Mouse (Mus musculus) neural tube, embryonic 13.5 days (tissue): ENCODE results near the gene 4930474N05Rik. TPM values are rescaled to one million over a fixed set of nuclear protein-coding genes. Genes with fewer than 3 reads are reported as not detected.

ENCODE experiments used
- ATAC-seq: fragments of 200-750 bp; cut with Nextera tagmentation; 2 replicates; pipeline ENCODE4 v1.8.0; 2017; ENCODE audit warnings: low read depth, mild to moderate bottlenecking, moderate TSS enrichment, moderate library complexity
- H3K27ac ChIP-seq: fragments of 300-500 bp; sonication (generic); replicated peaks from 2 replicates; pipeline ENCODE4 v1.5.1; 2015; ENCODE audit warnings: moderate library complexity, mild to moderate bottlenecking, inconsistent platforms
- H3K27me3 ChIP-seq: fragments of 300-500 bp; sonication (generic); 2 replicates; pipeline ENCODE4 v1.6.1; 2015; ENCODE audit warnings: mild to moderate bottlenecking, inconsistent platforms
- H3K36me3 ChIP-seq: fragments of 300-500 bp; sonication (generic); 2 replicates; pipeline ENCODE4 v1.6.1; 2015; ENCODE audit warnings: mild to moderate bottlenecking, inconsistent platforms
- H3K4me1 ChIP-seq: fragments of 300-500 bp; sonication (generic); replicated peaks from 2 replicates; pipeline ENCODE4 v1.6.1; 2015; ENCODE audit warnings: inconsistent platforms
- H3K4me2 ChIP-seq: fragments of 300-500 bp; sonication (generic); 2 replicates; pipeline ENCODE4 v1.6.1; 2015; ENCODE audit warnings: inconsistent platforms, mild to moderate bottlenecking, moderate library complexity
- H3K4me3 ChIP-seq: fragments of 300-500 bp; sonication (generic); 2 replicates; pipeline ENCODE4 v1.5.1; 2015; ENCODE audit warnings: mild to moderate bottlenecking, inconsistent platforms
- H3K9ac ChIP-seq: fragments of 300-500 bp; sonication (generic); 2 replicates; pipeline ENCODE4 v1.6.1; 2015; ENCODE audit warnings: moderate library complexity, mild to moderate bottlenecking, inconsistent platforms
- H3K9me3 ChIP-seq: fragments of 300-500 bp; sonication (generic); 2 replicates; pipeline ENCODE4 v1.6.1; 2016; ENCODE audit warnings: inconsistent platforms
- WGBS: fragments of 180-500 bp; shearing (Covaris S2); methylation state at CpG from one replicate; pipeline ENCODE4 v1.1.7; 2015; 5-methylcytosine and 5-hydroxymethylcytosine counted together
- polyA plus RNA-seq: library from polyadenylated mRNA; unstranded; fragments of >200 nt; fragmentation: Nextera tagmentation; extraction: Ambion mirVana; gene quantifications from 2 replicates; pipeline ENCODE4 v1.2.1, GENCODE M21; 2015

Gene 4930474N05Rik
- not detected in 2 replicates for polyA plus RNA-seq

- no peak within 1 kb of the TSS for H3K9ac ChIP-seq
- no peak within 1 kb of the TSS for H3K27ac ChIP-seq
- H3K4me3 ChIP-seq = no peak within 1 kb of the TSS
- no peaks in the 10 kb centered on the region for H3K9me3 ChIP-seq
- H3K36me3 ChIP-seq = no peaks in the 10 kb centered on the region
- H3K27me3 ChIP-seq = no peaks in the 10 kb centered on the region
- H3K4me2 ChIP-seq = no peak within 1 kb of the TSS
- H3K4me1 ChIP-seq = no peaks in the 10 kb centered on the region
- no peak for ATAC-seq
Measured at GRCm38 (mm10) chr14:36094617-36095016, at the start of gene 4930474N05Rik. 4930474N05Rik (plus strand) TSS chr14:36094917.

DNA sequence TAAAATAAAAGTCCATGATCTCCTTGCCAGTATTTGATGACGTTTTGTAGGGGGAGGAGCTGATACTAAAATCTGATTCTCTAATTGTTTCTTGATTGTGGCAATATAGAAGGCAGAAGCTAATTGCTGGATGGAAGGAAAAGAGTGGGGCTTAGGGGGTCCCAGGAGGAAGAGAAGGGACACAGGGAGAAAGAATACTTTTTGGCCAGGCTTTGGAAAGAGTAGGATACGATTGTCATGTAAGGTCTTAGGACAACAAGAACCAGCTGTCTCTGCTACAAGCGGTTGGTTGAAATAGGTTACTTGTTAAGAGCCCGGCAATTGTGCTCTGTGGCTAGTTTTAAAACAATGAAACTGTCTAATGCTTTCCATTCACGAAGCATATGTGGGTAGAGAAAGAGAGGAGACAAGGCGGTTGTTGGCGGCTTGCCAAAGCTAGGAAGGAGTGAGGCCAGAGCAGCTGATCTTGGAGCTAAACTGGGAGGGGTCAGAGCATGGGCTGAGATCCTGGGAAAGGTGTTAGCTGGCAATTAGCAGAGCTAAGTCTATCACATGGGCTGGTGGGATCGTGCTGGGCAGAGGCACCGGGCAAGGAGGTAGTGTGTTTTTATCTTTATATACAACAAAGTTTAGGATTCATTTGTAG, 45.8 kb upstream of the 4930474N05Rik start:
- Histone ChIP-seq H3K9me3 (no peaks in the 10 kb centered on the region), H3K4me1 (peaks cover 7% of the 10 kb centered on the region), H3K9ac (no peak overlapping the region), H3K4me2 (peak overlapping the region; percentile 7; the same call in 1 of the 2 replicates), H3K27ac (no peak overlapping the region), H3K4me3 (no peak overlapping the region), H3K27me3 (no peaks in the 10 kb centered on the region), H3K36me3 (no peaks in the 10 kb centered on the region)
- 42% methylated on average over 9 of the region's 9 CpGs for WGBS
- peak; percentile 83 for ATAC-seq

DNA sequence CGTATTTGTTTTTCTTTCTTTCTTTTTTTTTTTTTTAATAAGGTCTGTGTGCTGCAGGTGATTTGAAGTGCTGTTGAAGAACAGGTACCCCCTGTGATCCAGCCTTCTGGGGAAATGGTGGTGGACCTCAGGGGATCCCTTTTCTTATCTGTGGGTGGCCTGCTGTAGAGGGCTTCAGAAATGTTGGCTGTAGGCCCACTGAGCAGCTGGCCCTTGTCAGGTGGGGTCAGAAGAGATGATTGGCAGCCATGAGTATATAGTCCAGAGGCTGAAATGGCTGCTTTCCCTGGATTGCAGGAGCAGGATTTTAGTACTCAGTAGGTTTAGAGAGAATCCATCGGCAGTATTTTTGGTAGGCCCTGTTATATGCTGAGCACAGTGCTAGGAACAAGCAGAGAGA, 41.4 kb upstream of the 4930474N05Rik start:
- Histone ChIP-seq H3K4me1 (peaks cover 7% of the 10 kb centered on the region), H3K36me3 (no peaks in the 10 kb centered on the region), H3K4me3 (no peak overlapping the region), H3K9ac (no peak overlapping the region), H3K27me3 (no peaks in the 10 kb centered on the region), H3K9me3 (no peaks in the 10 kb centered on the region), H3K4me2 (no peak overlapping the region), H3K27ac (no peak overlapping the region)
- ATAC-seq = no peak
- 91% methylated on average over 2 of the region's 2 CpGs for WGBS

DNA sequence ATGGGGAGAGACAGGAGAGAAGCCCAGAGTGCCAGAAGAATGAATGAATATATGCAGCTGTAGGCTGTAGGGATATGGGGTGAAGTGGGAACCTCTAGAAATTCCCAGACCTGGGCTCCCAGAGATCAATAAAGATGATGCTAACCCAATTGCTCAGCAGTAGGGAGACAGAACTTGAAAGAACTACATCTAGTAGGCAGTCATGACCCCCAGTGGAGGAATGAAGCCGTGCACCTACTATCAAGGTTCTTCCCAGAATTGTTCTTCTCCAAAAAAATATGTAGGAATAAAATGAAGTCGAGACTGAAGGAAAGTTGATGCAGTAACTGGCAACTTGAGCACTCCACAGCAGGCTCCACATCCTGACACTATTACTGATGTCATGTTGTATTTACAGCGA, 3.8 kb downstream of the 4930474N05Rik start:
- Histone ChIP-seq H3K9me3 (no peaks in the 10 kb centered on the region), H3K27me3 (no peaks in the 10 kb centered on the region), H3K27ac (no peak overlapping the region), H3K4me3 (no peak overlapping the region), H3K4me1 (no peaks in the 10 kb centered on the region), H3K4me2 (no peak overlapping the region), H3K36me3 (no peaks in the 10 kb centered on the region), H3K9ac (no peak overlapping the region)
- WGBS = 85% methylated on average over 3 of the region's 3 CpGs
- ATAC-seq = no peak

GRCm38 (mm10) chr14:36099647-36100046, 4.9 kb downstream of the 4930474N05Rik start:
- Histone ChIP-seq H3K9me3 (no peaks in the 10 kb centered on the region), H3K27ac (no peak overlapping the region), H3K4me2 (no peak overlapping the region), H3K4me1 (no peaks in the 10 kb centered on the region), H3K36me3 (no peaks in the 10 kb centered on the region), H3K27me3 (no peaks in the 10 kb centered on the region), H3K9ac (no peak overlapping the region), H3K4me3 (no peak overlapping the region)
- 26% methylated on average over 1 of the region's 1 CpGs for WGBS
- ATAC-seq = no peak

DNA sequence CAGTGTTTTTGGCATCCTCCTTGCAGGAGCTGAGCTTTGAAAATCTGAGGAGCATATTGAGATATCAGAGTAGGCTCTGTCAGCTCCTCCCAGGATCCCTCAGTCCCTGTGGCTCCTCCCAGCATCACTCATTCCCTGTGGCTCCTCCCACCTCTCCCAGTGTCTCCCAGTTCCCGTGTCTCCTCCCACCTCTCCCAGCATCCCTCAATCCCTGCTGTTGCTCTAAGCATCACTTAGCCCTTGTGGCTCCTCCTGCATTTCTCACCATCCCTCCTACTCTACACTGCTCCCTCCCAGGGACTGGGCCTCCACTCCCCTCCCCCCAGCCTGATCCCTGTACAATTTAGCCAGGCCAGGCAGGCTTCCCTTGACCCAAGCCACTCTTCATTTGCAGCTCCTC, 6.0 kb downstream of the 4930474N05Rik start:
- H3K27me3 ChIP-seq = no peaks in the 10 kb centered on the region
- no peaks in the 10 kb centered on the region for H3K9me3 ChIP-seq
- no peak overlapping the region for H3K4me2 ChIP-seq
- no peak for ATAC-seq
- H3K36me3 ChIP-seq = no peaks in the 10 kb centered on the region
- H3K4me3 ChIP-seq = no peak overlapping the region
- no peaks in the 10 kb centered on the region for H3K4me1 ChIP-seq
- H3K9ac ChIP-seq = no peak overlapping the region
- no peak overlapping the region for H3K27ac ChIP-seq
- WGBS = 32% methylated on average over 1 of the region's 1 CpGs

DNA sequence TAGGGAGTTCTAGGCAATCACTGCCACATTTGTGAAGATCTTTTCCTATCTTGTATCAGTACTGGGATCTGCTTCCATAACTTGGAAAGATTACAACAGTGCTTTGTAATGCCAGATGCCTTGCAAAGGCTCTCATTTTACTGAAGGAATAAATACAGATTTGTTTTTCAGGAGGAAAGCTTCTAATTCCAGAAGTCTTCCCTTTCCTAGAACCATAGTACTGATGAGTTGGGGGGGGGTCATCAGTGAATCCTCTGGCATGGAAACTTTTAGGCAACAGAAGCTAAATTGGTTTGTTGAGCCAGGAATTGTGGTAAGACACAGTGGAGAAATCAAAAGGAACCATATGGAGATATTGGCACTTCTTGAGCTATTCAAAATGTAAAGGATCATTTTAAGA, 19.8 kb downstream of the 4930474N05Rik start:
- ATAC-seq = no peak
- Histone ChIP-seq H3K4me2 (no peak overlapping the region), H3K36me3 (no peaks in the 10 kb centered on the region), H3K27me3 (no peaks in the 10 kb centered on the region), H3K27ac (no peak overlapping the region), H3K4me3 (no peak overlapping the region), H3K9me3 (0 out of 2 replicates have a peak, but pooled peaks cover 4% of the 10 kb centered on the region), H3K9ac (no peak overlapping the region), H3K4me1 (no peaks in the 10 kb centered on the region)

- Histone ChIP-seq H3K27me3 (no peaks in the 10 kb centered on the region), H3K27ac (peak overlapping the region; percentile 49; the same call in 1 of the 2 replicates), H3K9ac (no peak overlapping the region), H3K9me3 (no peaks in the 10 kb centered on the region), H3K36me3 (no peaks in the 10 kb centered on the region), H3K4me2 (no peak overlapping the region), H3K4me3 (no peak overlapping the region), H3K4me1 (peaks cover 3% of the 10 kb centered on the region; the same call in 1 of the 2 replicates)
- WGBS = 19% methylated on average over 2 of the region's 2 CpGs
- peak; percentile 78 for ATAC-seq
Measured at GRCm38 (mm10) chr14:36123775-36124335, 29.1 kb downstream of the 4930474N05Rik start.

- Histone ChIP-seq H3K4me2 (no peak overlapping the region), H3K9me3 (no peaks in the 10 kb centered on the region), H3K4me3 (no peak overlapping the region), H3K27me3 (no peaks in the 10 kb centered on the region), H3K4me1 (no peaks in the 10 kb centered on the region), H3K9ac (no peak overlapping the region), H3K36me3 (no peaks in the 10 kb centered on the region), H3K27ac (no peak overlapping the region)
- 32% methylated on average over 3 of the region's 3 CpGs for WGBS
- ATAC-seq = no peak
Measured at GRCm38 (mm10) chr14:36135749-36136148, 41.0 kb downstream of the 4930474N05Rik start.

- no peaks in the 10 kb centered on the region for H3K36me3 ChIP-seq
- no peaks in the 10 kb centered on the region for H3K27me3 ChIP-seq
- no peak overlapping the region for H3K4me2 ChIP-seq
- H3K4me3 ChIP-seq = no peak overlapping the region
- no peaks in the 10 kb centered on the region for H3K4me1 ChIP-seq
- no peak for ATAC-seq
- no peaks in the 10 kb centered on the region for H3K9me3 ChIP-seq
- 96% methylated on average over 4 of the region's 4 CpGs for WGBS
- H3K27ac ChIP-seq = no peak overlapping the region
- H3K9ac ChIP-seq = no peak overlapping the region
Measured at GRCm38 (mm10) chr14:36137696-36138095, 43.0 kb downstream of the 4930474N05Rik start.

DNA sequence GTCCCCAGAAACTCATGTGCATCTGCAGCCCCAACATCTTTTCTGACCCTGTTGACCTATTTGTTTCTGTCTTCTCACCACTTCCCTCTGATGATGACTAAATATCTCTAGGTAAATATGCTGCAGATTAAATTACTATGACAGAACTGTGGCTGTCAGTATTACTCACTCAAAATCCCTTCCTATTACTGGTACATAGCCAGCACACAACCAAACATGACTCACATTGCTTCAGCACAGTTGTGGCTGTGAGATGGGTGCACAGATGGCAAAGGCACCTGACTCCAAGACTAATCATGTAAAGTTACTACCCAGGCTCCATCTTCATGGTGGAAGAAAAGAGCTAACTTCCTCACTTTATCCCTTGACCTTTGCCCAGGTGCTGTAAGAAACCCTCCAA, 50.5 kb downstream of the 4930474N05Rik start:
- Histone ChIP-seq H3K9me3 (no peaks in the 10 kb centered on the region), H3K27me3 (no peaks in the 10 kb centered on the region), H3K27ac (no peak overlapping the region), H3K4me1 (no peaks in the 10 kb centered on the region), H3K4me3 (no peak overlapping the region), H3K36me3 (no peaks in the 10 kb centered on the region), H3K4me2 (no peak overlapping the region), H3K9ac (no peak overlapping the region)
- no peak for ATAC-seq
